Mouse (Mus musculus) layer of hippocampus, postnatal 25 days (tissue): ENCODE results near the gene Timm8a1. TPM values are rescaled to one million over a fixed set of nuclear protein-coding genes. Genes with fewer than 3 reads are reported as not detected.
"Not testable (repeated sequence)": the region's sequence is repeated elsewhere in the genome, so short reads cannot be mapped to it uniquely, and the experiment has no call there.

Experiments
- DNase-seq, 2 experiments: peaks; one replicate each; pipeline ENCODE4 v3.0.0; 2022; ENCODE audit warnings: mixed read lengths in 2 of 2, low spot score in 1 of 2; ENCODE audit errors: extremely low spot score in 1 of 2
- total RNA-seq, 2 experiments: library from RNA; stranded (reverse); gene quantifications; 2 replicates each; pipeline ENCODE4 v1.2.3; 2021

Gene Timm8a1
- total RNA-seq, 2 experiments from 2014 or later = 19.8 to 21.3 TPM

- DNase-seq = not testable (repeated sequence)
Measured at GRCm38 (mm10) chrX:134539795-134540194, 1.9 kb downstream of the Timm8a1 start.

- no peak for DNase-seq
Measured at GRCm38 (mm10) chrX:134533346-134533745, 8.3 kb downstream of the Timm8a1 start.

GRCm38 (mm10) chrX:134525260-134525659 is 16.4 kb downstream of the Timm8a1 start:
- DNase-seq = no peak

- no peak for DNase-seq
Measured at GRCm38 (mm10) chrX:134523772-134524171, 17.9 kb downstream of the Timm8a1 start.

GRCm38 (mm10) chrX:134509473-134509872 is 32.2 kb downstream of the Timm8a1 start:
- no peak for DNase-seq

GRCm38 (mm10) chrX:134507977-134508376 is 33.7 kb downstream of the Timm8a1 start:
- DNase-seq = no peak

- no peak for DNase-seq
Measured at GRCm38 (mm10) chrX:134500651-134501050, 41.0 kb downstream of the Timm8a1 start.

Other genes starting within 250 kb of the Timm8a1 start
- 10 to 100 TPM; 51.9 to 55.5 TPM for gene Tmem35a, start 246.6 kb downstream of the Timm8a1 start, total RNA-seq
- under 1 TPM; 0.28 to 0.79 TPM for gene Cenpi, start 233.8 kb downstream of the Timm8a1 start, total RNA-seq
- gene Drp2, start 137.3 kb downstream of the Timm8a1 start, total RNA-seq = 10 to 100 TPM; 39.3 to 48.3 TPM
- gene Taf7l, start 65.4 kb downstream of the Timm8a1 start, total RNA-seq = under 1 TPM in 1 of 2 experiments, not detected in 1; 0.54 TPM
- under 1 TPM; 0.87 to 0.91 TPM for gene Btk, start 41.7 kb upstream of the Timm8a1 start, total RNA-seq
- 100 to 1,000 TPM; 125 to 148 TPM for gene Rpl36a, start 43.8 kb upstream of the Timm8a1 start, total RNA-seq
- 1 to 10 TPM; 7.3 to 8.5 TPM for gene Gla, start 59.3 kb upstream of the Timm8a1 start, total RNA-seq
- 100 to 1,000 TPM; 155 to 158 TPM for gene Hnrnph2, start 59.3 kb upstream of the Timm8a1 start, total RNA-seq
- 10 to 100 TPM; 33.4 to 38.1 TPM for gene Armcx4, start 144.7 kb upstream of the Timm8a1 start, total RNA-seq
- 10 to 100 TPM; 50.8 to 59.2 TPM for gene Armcx1, start 176.1 kb upstream of the Timm8a1 start, total RNA-seq
- gene Armcx6, start 209.6 kb upstream of the Timm8a1 start, total RNA-seq = 1 to 10 TPM; 6.1 to 6.5 TPM
- gene Armcx3, start 214.7 kb upstream of the Timm8a1 start, total RNA-seq = 10 to 100 TPM; 78.1 to 85.7 TPM